Mouse (Mus musculus) forelimb bud, embryonic 11.5 days (tissue): ENCODE data around the gene Gbp2b.
"Not testable (repeated sequence)": the region's sequence is repeated elsewhere in the genome, so short reads cannot be mapped to it uniquely, and the experiment has no call there.

ENCODE experiments used
- DNase-seq: peaks from one replicate; pipeline ENCODE4 v3.0.0-alpha.2; 2012; ENCODE audit warnings: low read depth, low spot score

Gene Gbp2b

GRCm38 (mm10) chr3:142594547-142594946 is at the start of gene Gbp2b:
Gbp2b (plus strand) TSS chr3:142594847.
- no peak for DNase-seq

GRCm38 (mm10) chr3:142546690-142547089 is 48.0 kb upstream of the Gbp2b start:
- DNase-seq = no peak

- DNase-seq = no peak
These were observed 44.5 kb upstream of the Gbp2b start for GRCm38 (mm10) chr3:142550052-142550676.

- no peak for DNase-seq
These were observed 40.0 kb upstream of the Gbp2b start for GRCm38 (mm10) chr3:142554601-142555000.

- no peak for DNase-seq
These were observed 39.0 kb upstream of the Gbp2b start for GRCm38 (mm10) chr3:142555623-142556022.

- no peak for DNase-seq
These were observed 34.9 kb upstream of the Gbp2b start, which contains the start of gene Gbp3 for GRCm38 (mm10) chr3:142559632-142560228. Gbp3 (plus strand) TSS chr3:142560026.

- peak; percentile 80 for DNase-seq
These were observed 34.2 kb upstream of the Gbp2b start for GRCm38 (mm10) chr3:142560296-142560948.

- DNase-seq = no peak
These were observed 33.5 kb upstream of the Gbp2b start for GRCm38 (mm10) chr3:142561045-142561646.

GRCm38 (mm10) chr3:142561666-142562065 is 33.0 kb upstream of the Gbp2b start:
- DNase-seq = no peak

GRCm38 (mm10) chr3:142567490-142567889 is 27.2 kb upstream of the Gbp2b start:
- not testable (repeated sequence) for DNase-seq

- DNase-seq = no peak
These were observed 23.9 kb upstream of the Gbp2b start for GRCm38 (mm10) chr3:142570738-142571137.

GRCm38 (mm10) chr3:142577108-142577507 is 17.5 kb upstream of the Gbp2b start:
- DNase-seq = no peak

GRCm38 (mm10) chr3:142578342-142578741 is 16.3 kb upstream of the Gbp2b start:
- DNase-seq = no peak

- DNase-seq = no peak
These were observed 11.6 kb upstream of the Gbp2b start for GRCm38 (mm10) chr3:142583067-142583466.

GRCm38 (mm10) chr3:142587386-142587785 is 7.3 kb upstream of the Gbp2b start:
- no peak for DNase-seq

GRCm38 (mm10) chr3:142588888-142589287 is 5.8 kb upstream of the Gbp2b start:
- no peak for DNase-seq

- no peak for DNase-seq
These were observed 4.1 kb upstream of the Gbp2b start for GRCm38 (mm10) chr3:142590431-142591067.

- DNase-seq = no peak
These were observed 3.3 kb downstream of the Gbp2b start for GRCm38 (mm10) chr3:142597923-142598322.

GRCm38 (mm10) chr3:142601675-142602074 is 7.0 kb downstream of the Gbp2b start:
- no peak for DNase-seq

- DNase-seq = no peak
These were observed 24.0 kb downstream of the Gbp2b start for GRCm38 (mm10) chr3:142618658-142619057.

- DNase-seq = no peak
These were observed 25.0 kb downstream of the Gbp2b start for GRCm38 (mm10) chr3:142619606-142620005.
